Mouse (Mus musculus) forebrain, embryonic 14.5 days (tissue): ENCODE data around the gene Gm21961. TPM values are rescaled to one million over a fixed set of nuclear protein-coding genes. Genes with fewer than 3 reads are reported as not detected.
"Not testable (repeated sequence)": the region's sequence is repeated elsewhere in the genome, so short reads cannot be mapped to it uniquely, and the experiment has no call there.

Experiments used
- ATAC-seq: fragments of 200-750 bp; cut with Nextera tagmentation; 2 replicates; pipeline ENCODE4 v1.8.0; 2017; ENCODE audit warnings: mild to moderate bottlenecking, moderate library complexity
- DNase-seq: peaks from one replicate; pipeline ENCODE4 v3.0.0-alpha.2; 2015; ENCODE audit warnings: low spot score
- H3K27ac ChIP-seq: fragments of 300-500 bp; sonication (generic); 2 replicates; pipeline ENCODE4 v1.5.1; 2014; ENCODE audit warnings: low read depth, mild to moderate bottlenecking, control low read depth, low read length, moderate library complexity
- H3K27me3 ChIP-seq: fragments of 300-500 bp; sonication (generic); replicated peaks from 2 replicates; pipeline ENCODE4 v1.6.1; 2014; ENCODE audit warnings: low read length, control low read depth, mixed read lengths; ENCODE audit not compliant: control insufficient read depth, insufficient read depth
- H3K36me3 ChIP-seq: fragments of 300-500 bp; sonication (generic); 2 replicates; pipeline ENCODE4 v1.6.1; 2014; ENCODE audit warnings: low read length, control low read depth; ENCODE audit not compliant: control insufficient read depth, insufficient read depth
- H3K4me1 ChIP-seq: fragments of 300-500 bp; sonication (generic); 2 replicates; pipeline ENCODE4 v1.6.1; 2014; ENCODE audit warnings: antibody characterized with exemption, low read length, control low read depth; ENCODE audit not compliant: control insufficient read depth, insufficient read depth
- H3K4me2 ChIP-seq: fragments of 300-500 bp; sonication (generic); 2 replicates; pipeline ENCODE4 v1.6.1; 2014; ENCODE audit warnings: mild to moderate bottlenecking, control low read depth, low read length
- H3K4me3 ChIP-seq: fragments of 300-500 bp; sonication (generic); 2 replicates; pipeline ENCODE4 v1.5.1; 2014; ENCODE audit warnings: low read depth, low read length, control low read depth
- H3K9ac ChIP-seq: fragments of 300-500 bp; sonication (generic); 2 replicates; pipeline ENCODE4 v1.6.1; 2014; ENCODE audit warnings: mild to moderate bottlenecking, low read length, control low read depth, moderate library complexity
- H3K9me3 ChIP-seq: fragments of 300-500 bp; sonication (generic); replicated peaks from 2 replicates; pipeline ENCODE4 v1.6.1; 2016; ENCODE audit warnings: low read length, control low read depth, mixed read lengths; ENCODE audit not compliant: control insufficient read depth
- WGBS: fragments of 180-500 bp; shearing (Covaris S2); extraction: QIAGEN DNeasy Blood & Tissue Kit; methylation state at CpG from one replicate; pipeline ENCODE4 v1.1.7; 2014; 5-methylcytosine and 5-hydroxymethylcytosine counted together
- polyA plus RNA-seq: library from polyadenylated mRNA; unstranded; fragments of >200 nt; fragmentation: Nextera tagmentation; extraction: Ambion mirVana; gene quantifications from 2 replicates; pipeline ENCODE4 v1.2.1, GENCODE M21; 2014

Gm21961 gene
- not detected in 2 replicates for polyA plus RNA-seq

DNA sequence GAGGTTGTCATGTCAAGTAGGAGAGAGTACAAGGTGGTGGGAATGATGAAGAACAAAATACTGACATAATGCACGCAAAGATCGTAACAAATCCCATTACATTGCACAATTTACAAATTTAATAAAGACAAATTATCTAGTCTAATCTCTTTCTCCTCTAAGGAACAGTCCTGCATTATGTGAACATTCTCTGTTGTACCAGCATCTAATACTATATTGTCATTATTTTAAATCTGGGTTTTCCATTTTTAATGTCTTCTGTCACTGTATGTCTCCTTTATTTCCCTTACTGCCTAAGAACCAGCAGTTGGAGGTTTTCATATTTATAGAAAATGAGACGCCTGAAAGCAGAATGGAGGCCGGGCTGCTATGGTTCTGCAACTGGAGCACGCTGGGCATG lies at the start of gene Gm21961:
Gene Gm21961, minus strand, starts transcription at position 101 of the 400 bp plus-strand sequence.
- Histone ChIP-seq H3K9me3 (no peaks in the 10 kb centered on the region), H3K36me3 (no peaks in the 10 kb centered on the region), H3K27me3 (no peaks in the 10 kb centered on the region), H3K27ac (no peak within 1 kb of the TSS), H3K4me2 (no peak within 1 kb of the TSS), H3K4me3 (no peak within 1 kb of the TSS), H3K9ac (no peak within 1 kb of the TSS), H3K4me1 (no peaks in the 10 kb centered on the region)
- WGBS = 93% methylated on average over 5 of the region's 5 CpGs
- ATAC-seq = no peak
- no peak for DNase-seq

- 26% methylated on average over 4 of the region's 4 CpGs for WGBS
- H3K4me2 ChIP-seq = no peak overlapping the region
- no peak for ATAC-seq
Observed at GRCm38 (mm10) chr15:65041999-65042398, 27.3 kb upstream of the Gm21961 start.

DNA sequence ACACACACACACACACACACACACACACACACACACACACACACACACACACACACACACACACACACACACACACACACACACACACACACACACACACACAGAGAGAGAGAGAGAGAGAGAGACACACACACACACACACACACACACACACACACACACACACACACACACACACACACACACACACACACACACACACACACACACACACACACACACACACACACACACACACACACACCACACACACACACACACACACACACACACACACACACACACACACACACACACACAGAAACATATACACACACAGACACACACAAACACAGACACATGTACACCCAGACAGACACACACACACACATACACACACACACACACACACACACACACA lies 24.5 kb upstream of the Gm21961 start:
- not testable (repeated sequence) for H3K27me3 ChIP-seq, DNase-seq, ATAC-seq, H3K9me3 ChIP-seq, H3K27ac ChIP-seq, H3K4me3 ChIP-seq, H3K4me2 ChIP-seq, H3K36me3 ChIP-seq, H3K9ac ChIP-seq, H3K4me1 ChIP-seq

More at GRCm38 (mm10) chr15:65041999-65042398, 27.3 kb upstream of the Gm21961 start:
- Histone ChIP-seq H3K4me3 (no peak overlapping the region), H3K9ac (no peak overlapping the region), H3K9me3 (no peaks in the 10 kb centered on the region), H3K27ac (no peak overlapping the region), H3K36me3 (no peaks in the 10 kb centered on the region), H3K27me3 (no peaks in the 10 kb centered on the region), H3K4me1 (no peaks in the 10 kb centered on the region)
- DNase-seq = no peak

GRCm38 (mm10) chr15:65017971-65018370 lies 3.3 kb upstream of the Gm21961 start:
- H3K27me3 ChIP-seq = no peaks in the 10 kb centered on the region
- ATAC-seq = no peak
- H3K27ac ChIP-seq = no peak overlapping the region
- 83% methylated on average over 1 of the region's 1 CpGs for WGBS
- no peak overlapping the region for H3K4me2 ChIP-seq
- H3K4me1 ChIP-seq = no peaks in the 10 kb centered on the region
- no peaks in the 10 kb centered on the region for H3K36me3 ChIP-seq
- H3K9me3 ChIP-seq = no peaks in the 10 kb centered on the region
- no peak for DNase-seq
- no peak overlapping the region for H3K9ac ChIP-seq
- no peak overlapping the region for H3K4me3 ChIP-seq

GRCm38 (mm10) chr15:65006177-65006576 lies 8.5 kb downstream of the Gm21961 start:
- H3K4me3 ChIP-seq = no peak overlapping the region
- no peaks in the 10 kb centered on the region for H3K9me3 ChIP-seq
- no peaks in the 10 kb centered on the region for H3K36me3 ChIP-seq
- no peak overlapping the region for H3K27ac ChIP-seq
- no peak for ATAC-seq
- H3K27me3 ChIP-seq = no peaks in the 10 kb centered on the region
- no peak overlapping the region for H3K4me2 ChIP-seq
- H3K9ac ChIP-seq = no peak overlapping the region
- no peak for DNase-seq
- H3K4me1 ChIP-seq = no peaks in the 10 kb centered on the region

GRCm38 (mm10) chr15:64994498-64994897 lies 20.2 kb downstream of the Gm21961 start:
- WGBS = 85% methylated on average over 4 of the region's 4 CpGs

GRCm38 (mm10) chr15:64979976-64980375 lies 34.7 kb downstream of the Gm21961 start:
- Histone ChIP-seq H3K9me3 (no peaks in the 10 kb centered on the region), H3K4me3 (no peak overlapping the region), H3K27ac (no peak overlapping the region), H3K27me3 (no peaks in the 10 kb centered on the region), H3K36me3 (no peaks in the 10 kb centered on the region), H3K4me2 (no peak overlapping the region), H3K4me1 (no peaks in the 10 kb centered on the region), H3K9ac (no peak overlapping the region)
- ATAC-seq (no peak), DNase-seq (no peak)
- WGBS = 69% methylated on average over 2 of the region's 2 CpGs

More at GRCm38 (mm10) chr15:64994498-64994897, 20.2 kb downstream of the Gm21961 start:
- Histone ChIP-seq H3K9me3 (no peaks in the 10 kb centered on the region), H3K4me3 (no peak overlapping the region), H3K4me2 (no peak overlapping the region), H3K36me3 (no peaks in the 10 kb centered on the region), H3K27me3 (no peaks in the 10 kb centered on the region), H3K9ac (no peak overlapping the region), H3K27ac (no peak overlapping the region), H3K4me1 (no peaks in the 10 kb centered on the region)
- ATAC-seq (no peak), DNase-seq (no peak)

GRCm38 (mm10) chr15:64976044-64976805 lies 38.5 kb downstream of the Gm21961 start:
- no peaks in the 10 kb centered on the region for H3K36me3 ChIP-seq
- DNase-seq = no peak
- H3K4me1 ChIP-seq = no peaks in the 10 kb centered on the region
- 90% methylated on average over 7 of the region's 7 CpGs for WGBS
- H3K27ac ChIP-seq = no peak overlapping the region
- no peaks in the 10 kb centered on the region for H3K9me3 ChIP-seq
- H3K9ac ChIP-seq = no peak overlapping the region
- no peaks in the 10 kb centered on the region for H3K27me3 ChIP-seq
- no peak overlapping the region for H3K4me3 ChIP-seq
- H3K4me2 ChIP-seq = no peak overlapping the region
- no peak for ATAC-seq
